Mouse (Mus musculus) MEL (cell line): ENCODE results near the gene Lix1l. TPM values are rescaled to one million over a fixed set of nuclear protein-coding genes. Genes with fewer than 3 reads are reported as not detected.

ENCODE experiments used
- DNase-seq: peaks from one replicate; pipeline ENCODE4 v3.0.0; 2011; ENCODE audit warnings: low read depth, low spot score
- H3K27ac ChIP-seq: 2 replicates; pipeline ENCODE4 v1.5.1; 2012; ENCODE audit warnings: low read depth, mild to moderate bottlenecking, control low read depth, low read length, moderate library complexity; ENCODE audit not compliant: control insufficient read depth
- H3K27me3 ChIP-seq, 2 experiments: fragments of 150-350 bp in 1 of 2; sonication (generic) in 1 of 2; 2 replicates each; pipeline ENCODE4 v1.6.1; 2012; ENCODE audit warnings: low read length in 2 of 2, mild to moderate bottlenecking in 2 of 2, improper control_type of control experiment in 1 of 2, moderate library complexity in 1 of 2; ENCODE audit not compliant: insufficient read depth in 2 of 2, control insufficient read depth in 1 of 2
- H3K36me3 ChIP-seq, 2 experiments: 2 replicates each; pipeline ENCODE4 v1.6.1; 2012 to 2014; ENCODE audit warnings: low read length in 2 of 2, improper control_type of control experiment in 1 of 2, inconsistent platforms in 1 of 2, mild to moderate bottlenecking in 1 of 2; ENCODE audit not compliant: insufficient read depth in 2 of 2, control insufficient read depth in 1 of 2
- H3K4me1 ChIP-seq, 2 experiments: fragments of 150-350 bp in 1 of 2; sonication (generic) in 1 of 2; 2 replicates each; pipeline ENCODE4 v1.6.1; 2012; ENCODE audit warnings: low read length in 2 of 2, improper control_type of control experiment in 1 of 2, mild to moderate bottlenecking in 1 of 2; ENCODE audit not compliant: insufficient read depth in 2 of 2, control insufficient read depth in 1 of 2
- H3K4me3 ChIP-seq, 2 experiments: fragments of 150-350 bp in 1 of 2; sonication (generic) in 1 of 2; 2 replicates each; pipeline ENCODE4 v1.5.1; 2012; ENCODE audit warnings: low read depth in 2 of 2, low read length in 2 of 2, mild to moderate bottlenecking in 2 of 2, moderate library complexity in 2 of 2, control low read depth in 1 of 2, improper control_type of control experiment in 1 of 2; ENCODE audit not compliant: control insufficient read depth in 1 of 2, insufficient read depth in 1 of 2
- H3K79me2 ChIP-seq: 2 replicates; pipeline ENCODE4 v1.6.1; 2012; ENCODE audit warnings: mild to moderate bottlenecking, low read length, moderate library complexity; ENCODE audit not compliant: control insufficient read depth, poor library complexity, insufficient read depth
- H3K9ac ChIP-seq: 2 replicates; pipeline ENCODE4 v1.6.1; 2012; ENCODE audit warnings: low read depth, mild to moderate bottlenecking, control low read depth, low read length, moderate library complexity; ENCODE audit not compliant: control insufficient read depth, poor library complexity, severe bottlenecking
- H3K9me3 ChIP-seq: fragments of 150-350 bp; sonication (generic); replicated peaks from 2 replicates; pipeline ENCODE4 v1.6.1; 2012; ENCODE audit warnings: mild to moderate bottlenecking, low read length, improper control_type of control experiment, moderate library complexity; ENCODE audit not compliant: insufficient read depth
- CTCF ChIP-seq, 3 experiments: IDR thresholded peaks in 2 of 3; conservative IDR thresholded peaks in 1 of 3; 2 replicates each; pipeline ENCODE4 v1.5.1; 2011 to 2012; ENCODE audit warnings: low read length in 3 of 3, low read depth in 2 of 3, mild to moderate bottlenecking in 2 of 3, improper control_type of control experiment in 1 of 3, inconsistent platforms in 1 of 3, mixed read lengths in 1 of 3, moderate library complexity in 1 of 3; ENCODE audit not compliant: control insufficient read depth in 1 of 3, insufficient read depth in 1 of 3, poor library complexity in 1 of 3, severe bottlenecking in 1 of 3
- ELF1 ChIP-seq: IDR thresholded peaks from 2 replicates; pipeline ENCODE4 v1.6.1; 2014; ENCODE audit warnings: low read depth, mild to moderate bottlenecking, inconsistent platforms, low read length, improper control_type of control experiment, moderate library complexity
- MAX ChIP-seq: IDR thresholded peaks from 2 replicates; pipeline ENCODE4 v1.6.1; 2011; ENCODE audit warnings: low read length, improper control_type of control experiment
- MXI1 ChIP-seq: IDR thresholded peaks from 2 replicates; pipeline ENCODE4 v1.6.1; 2011; ENCODE audit warnings: mild to moderate bottlenecking, low read depth, low read length, improper control_type of control experiment
- MYC ChIP-seq: IDR thresholded peaks from 2 replicates; pipeline ENCODE4 v1.6.1; 2011; ENCODE audit warnings: low read depth, mild to moderate bottlenecking, low read length, improper control_type of control experiment, moderate library complexity
- NELFE ChIP-seq: IDR thresholded peaks from 2 replicates; pipeline ENCODE4 v1.6.1; 2011; ENCODE audit warnings: low read depth, low read length, improper control_type of control experiment
- NRF1 ChIP-seq: IDR thresholded peaks from 2 replicates; pipeline ENCODE4 v1.6.1; 2014; ENCODE audit warnings: low read depth, mild to moderate bottlenecking, inconsistent platforms, low read length, improper control_type of control experiment, moderate library complexity; ENCODE audit not compliant: poor library complexity, insufficient read depth, severe bottlenecking
- RAD21 ChIP-seq: IDR thresholded peaks from 2 replicates; pipeline ENCODE4 v1.6.1; 2011; ENCODE audit warnings: mild to moderate bottlenecking, low read depth, low read length, improper control_type of control experiment
- RCOR1 ChIP-seq: IDR thresholded peaks from 2 replicates; pipeline ENCODE4 v1.6.1; 2012; ENCODE audit warnings: low read depth, mild to moderate bottlenecking, inconsistent platforms, low read length, improper control_type of control experiment
- SIN3A ChIP-seq: IDR thresholded peaks from 2 replicates; pipeline ENCODE4 v1.6.1; 2012; ENCODE audit warnings: low read length, improper control_type of control experiment, inconsistent platforms
- SMC3 ChIP-seq: IDR thresholded peaks from 2 replicates; pipeline ENCODE4 v1.6.1; 2011; ENCODE audit warnings: low read depth, low read length, improper control_type of control experiment
- UBTF ChIP-seq: IDR thresholded peaks from 2 replicates; pipeline ENCODE4 v1.6.1; 2012; ENCODE audit warnings: low read depth, mild to moderate bottlenecking, inconsistent platforms, low read length, improper control_type of control experiment, moderate library complexity, borderline replicate concordance; ENCODE audit not compliant: insufficient read depth
- USF1 ChIP-seq: IDR thresholded peaks from 2 replicates; pipeline ENCODE4 v1.6.1; 2014; ENCODE audit warnings: low read depth, mild to moderate bottlenecking, inconsistent platforms, low read length, improper control_type of control experiment, moderate library complexity
- USF2 ChIP-seq, 2 experiments: IDR thresholded peaks; 2 replicates each; pipeline ENCODE4 v1.6.1; 2011 to 2012; ENCODE audit warnings: improper control_type of control experiment in 2 of 2, low read length in 2 of 2, borderline replicate concordance in 1 of 2, inconsistent platforms in 1 of 2, low read depth in 1 of 2, mild to moderate bottlenecking in 1 of 2; ENCODE audit not compliant: insufficient read depth in 1 of 2
- ZC3H11A ChIP-seq: IDR thresholded peaks from 2 replicates; pipeline ENCODE4 v1.6.1; 2012; ENCODE audit warnings: low read depth, mild to moderate bottlenecking, inconsistent platforms, low read length, improper control_type of control experiment
- polyA plus RNA-seq, 2 experiments: library from polyadenylated mRNA; stranded (reverse) in 1 of 2; unstranded in 1 of 2; fragments of >175 nt in 1 of 2; fragments of >200 nt in 1 of 2; gene quantifications; 2 replicates each; pipeline versions ENCODE4 v1.2.1 to v1.2.4; 2012; ENCODE audit warnings: low replicate concordance in 2 of 2, low read depth in 1 of 2; ENCODE audit not compliant: insufficient read length in 2 of 2, insufficient read depth in 1 of 2, missing spikeins in 1 of 2
- total RNA-seq: library from RNA; depleted of rRNA; stranded (reverse); fragments of 300-350 nt; gene quantifications from 2 replicates; pipeline ENCODE4 v1.2.3, GENCODE M21; 2012

Gene Lix1l
- total and polyA plus RNA-seq, 3 experiments = 5.4 to 17.0 TPM; not detected in 1

DNA sequence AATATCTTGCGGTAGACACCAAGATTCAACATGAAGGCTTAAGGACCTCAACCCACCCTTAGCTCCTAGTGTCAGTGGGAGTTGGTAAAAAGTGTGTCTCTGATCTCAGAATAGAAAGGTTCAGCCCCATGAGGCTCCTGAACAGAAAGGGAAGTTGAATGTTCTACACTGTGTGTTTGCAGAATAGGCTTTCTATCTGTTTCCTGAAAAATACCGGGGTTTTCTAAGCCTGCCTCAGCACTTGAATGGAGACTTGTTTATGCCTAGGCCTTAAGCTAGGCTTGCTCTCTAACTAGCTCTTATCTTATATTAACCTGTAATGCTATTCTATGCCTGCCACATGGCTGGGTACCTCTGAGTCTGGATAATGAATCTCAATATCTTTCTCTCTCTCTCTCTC, 60.0 kb downstream of the Lix1l start:
- DNase-seq = peak; percentile 81
- Histone ChIP-seq H3K4me1 (peaks cover 0 to 14% of the 10 kb centered on the region in 2 experiments; a peak in 2 of 4 replicates), H3K36me3 (no peaks in the 10 kb centered on the region), H3K27ac (peak overlapping the region; percentile 5; the same call in 1 of the 2 replicates), H3K9me3 (no peaks in the 10 kb centered on the region), H3K4me3 (no peak overlapping the region), H3K79me2 (no peaks in the 10 kb centered on the region), H3K27me3 (no peaks in the 10 kb centered on the region)
- TF ChIP-seq MYC (peak; percentile 41; the same call in 1 of the 2 replicates), RAD21 (no peak), MAX (0 out of 2 replicates have a peak, but pooled peaks have one; percentile 29)
- TF ChIP-seq, all 39 proteins: peak for 2
- no peak overlapping the region for H3K9ac ChIP-seq

DNA sequence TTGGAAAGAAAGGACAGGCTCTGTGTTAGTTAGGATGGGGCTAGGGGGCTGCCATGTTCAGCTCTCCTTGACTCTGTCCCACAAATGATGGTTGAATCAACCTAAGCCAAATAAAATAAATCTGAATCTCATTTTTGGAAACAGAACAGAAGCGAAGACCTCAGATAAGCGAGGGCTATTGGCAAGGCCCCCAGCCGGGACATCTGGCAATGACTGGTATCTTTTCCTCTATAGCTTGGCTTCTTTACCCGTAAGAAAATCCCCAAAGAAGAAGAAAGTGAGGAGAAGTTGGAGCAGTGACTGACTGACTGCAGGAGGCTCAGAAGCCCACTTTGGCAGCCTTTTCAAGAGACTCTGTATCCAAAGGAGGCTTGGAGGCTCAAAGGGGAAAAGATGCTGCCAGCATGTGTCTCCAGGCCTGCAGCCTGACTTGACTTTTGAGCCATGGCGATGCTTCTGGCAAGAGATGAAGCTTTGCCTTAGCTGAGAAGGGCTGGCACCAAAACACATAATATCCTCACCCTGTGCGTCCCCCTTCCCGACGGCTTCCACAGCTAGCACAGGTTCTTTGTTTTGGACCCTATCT, 61.9 kb downstream of the Lix1l start:
- Histone ChIP-seq H3K9ac (no peak overlapping the region), H3K4me1 (peaks cover 0 to 14% of the 10 kb centered on the region in 2 experiments; a peak in 2 of 4 replicates), H3K27ac (no peak overlapping the region), H3K9me3 (no peaks in the 10 kb centered on the region), H3K4me3 (no peak overlapping the region), H3K27me3 (no peaks in the 10 kb centered on the region), H3K36me3 (no peaks in the 10 kb centered on the region), H3K79me2 (no peaks in the 10 kb centered on the region)
- TF ChIP-seq NELFE (no peak), NRF1 (no peak), USF2 (IDR thresholded peaks at IDR 0.05; ENCODE audit: borderline replicate concordance in 1 of 2, insufficient read depth in 1 of 2, low read depth in 1 of 2, low read length in 2 of 2) (no peak), RAD21 (no peak)
- no peak for DNase-seq

DNA sequence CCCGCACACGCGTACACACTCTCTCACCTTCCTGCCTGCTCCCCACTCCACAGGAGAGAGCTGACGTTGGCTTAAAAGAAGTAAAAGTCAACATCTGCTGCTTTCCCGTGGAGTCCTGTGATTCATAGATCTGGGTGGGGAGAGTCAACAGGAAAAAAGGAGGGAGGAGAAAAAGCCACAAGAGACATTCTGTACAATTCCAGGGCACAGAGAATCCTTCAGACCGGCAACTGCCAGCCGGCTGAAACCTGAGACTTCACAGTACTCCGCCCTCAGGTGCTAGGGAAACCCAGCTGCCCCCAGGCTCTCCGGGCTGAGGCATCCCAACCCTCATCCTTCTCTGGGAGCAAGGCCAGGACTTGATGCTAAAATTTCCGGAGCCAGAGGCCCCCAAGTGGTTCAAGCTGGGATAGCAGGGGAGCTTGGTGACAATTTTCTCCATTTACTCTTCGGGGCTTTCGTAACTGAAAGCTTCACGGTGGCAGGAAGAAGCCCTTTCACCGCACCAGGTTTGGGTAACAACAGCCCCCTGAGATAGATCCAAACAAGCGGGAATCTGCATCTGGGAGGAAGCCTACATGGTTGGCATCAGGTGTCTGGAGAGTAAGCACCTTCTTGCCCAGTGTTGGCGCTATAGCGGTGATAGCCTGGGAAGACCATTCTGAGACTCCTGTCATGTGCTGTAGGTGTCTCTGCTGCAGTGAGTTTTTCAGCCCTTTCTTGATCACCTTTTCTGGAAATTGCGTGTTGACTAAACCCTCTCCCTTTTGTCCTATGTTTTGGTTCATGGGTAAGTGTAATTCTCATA, 62.7 kb downstream of the Lix1l start:
- Histone ChIP-seq H3K27me3 (no peaks in the 10 kb centered on the region), H3K27ac (no peak overlapping the region), H3K4me1 (peaks cover 0 to 14% of the 10 kb centered on the region in 2 experiments; a peak in 2 of 4 replicates), H3K4me3 (no peak overlapping the region), H3K79me2 (no peaks in the 10 kb centered on the region), H3K9ac (no peak overlapping the region), H3K9me3 (no peaks in the 10 kb centered on the region), H3K36me3 (no peaks in the 10 kb centered on the region)
- TF ChIP-seq USF2 (IDR thresholded peaks at IDR 0.05; ENCODE audit: borderline replicate concordance in 1 of 2, insufficient read depth in 1 of 2, low read depth in 1 of 2, low read length in 2 of 2) (no peak), UBTF (no peak), USF1 (0 out of 2 replicates have a peak, but pooled peaks have one; percentile 10), SMC3 (peak; percentile 79), RAD21 (peak; percentile 76), ZC3H11A (peak; percentile 62), ELF1 (0 out of 2 replicates have a peak, but pooled peaks have one; percentile 25), MXI1 (no peak), SIN3A (0 out of 2 replicates have a peak, but pooled peaks have one; percentile 28), RCOR1 (no peak), CTCF (IDR thresholded peaks at IDR 0.05 in 2 of 3, conservative IDR thresholded peaks at IDR 0.05 in 1 of 3; ENCODE audit: control insufficient read depth in 1 of 3, insufficient read depth in 1 of 3, low read depth in 2 of 3, low read length in 3 of 3, poor library complexity in 1 of 3, severe bottlenecking in 1 of 3) (peak; percentile 81 to 89 (median 85))
- peak; percentile 80 for DNase-seq
